Mouse (Mus musculus) CD8-positive naive resting alpha-beta T cell, adult 2 months (primary cell): ENCODE results near the gene Rexo5.
A peak's percentile ranks its signal among the peaks of the same experiment; 100 is the strongest.

Source experiments
- DNase-seq, 2 experiments: peaks; one replicate each; pipeline ENCODE4 v3.0.0; 2022; ENCODE audit warnings: low read depth in 2 of 2, low spot score in 2 of 2

Gene Rexo5

DNA sequence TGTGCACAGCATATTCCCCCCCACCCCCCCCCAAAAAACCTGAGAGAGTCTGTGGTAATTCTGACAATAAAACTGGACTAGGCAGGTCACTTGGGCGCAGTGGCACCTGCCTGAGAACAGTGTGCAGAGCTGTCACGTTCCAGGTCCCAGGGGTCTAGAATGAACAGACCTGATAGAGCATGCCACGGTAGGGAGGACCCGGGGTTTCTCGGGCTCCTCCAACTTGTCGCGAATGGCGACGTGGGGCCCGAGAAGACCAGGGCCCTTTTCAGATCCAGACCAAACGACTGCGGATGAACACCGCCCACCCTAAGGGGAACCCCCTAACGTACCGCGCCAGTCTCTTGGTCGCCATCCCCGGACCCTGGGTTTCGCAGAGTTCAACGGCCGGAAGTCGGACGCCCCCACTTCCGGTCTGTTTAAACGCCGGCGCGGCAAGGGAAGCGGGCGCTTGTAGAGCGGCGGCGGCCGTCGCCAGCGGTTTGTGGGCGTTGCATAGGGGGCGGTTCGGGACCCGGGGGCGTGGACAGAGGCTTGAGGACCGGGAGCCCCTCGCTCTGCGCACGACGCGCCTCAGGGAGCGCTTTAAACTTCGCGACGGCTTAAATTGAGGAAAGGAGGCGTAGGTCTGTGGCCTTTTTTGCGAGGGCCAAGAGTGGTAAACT lies at the start of gene Rexo5, which contains the start of gene Eri2:
TSS of gene Rexo5 (plus strand) at position 421 of the 665 bp plus-strand sequence.
TSS of gene Eri2 (minus strand) at position 473 of the 665 bp plus-strand sequence.
- peak; percentile 77 to 84 for DNase-seq

DNA sequence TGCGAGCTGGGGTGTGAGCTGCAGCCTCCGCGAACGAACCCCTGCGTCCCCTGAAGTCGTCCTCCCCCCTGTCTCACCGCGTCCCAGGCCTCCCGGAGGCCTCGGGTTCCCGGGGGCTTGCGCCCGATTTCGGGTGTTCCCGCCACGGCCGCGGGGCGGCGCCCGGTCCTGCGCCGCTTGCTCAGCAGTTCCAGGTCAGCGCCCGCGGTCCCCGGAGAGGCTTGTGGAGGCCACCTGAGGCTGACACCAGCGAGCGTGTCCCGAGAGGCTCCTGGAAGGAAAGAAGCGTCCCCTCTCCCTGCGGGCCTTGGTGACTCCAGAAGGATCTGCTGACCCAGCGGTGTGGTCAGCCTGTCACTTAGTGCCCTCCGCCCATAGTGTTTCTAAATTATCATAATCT lies 49.5 kb upstream of the Rexo5 start:
- DNase-seq, result no peak

DNA sequence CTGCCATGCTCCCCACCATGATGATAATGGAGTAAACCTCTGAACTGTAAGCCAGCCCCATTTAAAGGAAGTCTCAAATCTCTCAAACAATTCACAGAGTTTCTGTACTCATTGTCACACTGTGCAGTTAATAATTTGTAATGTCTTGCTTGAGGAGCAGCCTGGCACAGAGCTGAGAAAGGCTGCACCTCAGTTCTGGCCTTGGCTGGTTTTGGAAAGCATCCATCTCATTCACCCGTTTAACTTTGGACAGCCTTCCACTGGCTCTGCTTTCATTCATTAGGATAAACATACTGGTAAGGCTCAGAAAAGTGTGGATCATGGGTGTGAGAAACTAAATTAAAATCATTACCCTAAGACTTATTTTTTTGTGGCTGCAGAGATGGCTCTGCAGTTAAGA lies 47.9 kb upstream of the Rexo5 start:
- no peak for DNase-seq

DNA sequence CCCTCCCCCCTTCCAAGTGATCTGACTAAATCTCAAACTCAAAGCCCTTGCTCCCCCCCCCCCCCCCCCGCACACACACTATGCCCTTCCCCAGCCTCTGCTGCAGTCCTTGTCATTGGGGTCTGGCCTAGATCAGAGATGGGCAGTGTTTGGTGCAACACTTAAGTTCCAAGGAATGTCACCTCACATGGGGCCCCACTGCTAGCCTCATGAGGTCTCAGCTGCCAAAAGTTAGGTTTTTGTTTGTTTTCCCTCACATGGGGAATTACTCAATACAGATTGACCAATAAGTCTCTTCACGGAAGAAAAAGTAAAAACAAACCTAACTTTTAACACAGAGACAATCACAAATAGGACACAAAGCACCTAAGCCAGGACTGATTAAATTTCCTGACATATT lies 45.0 kb upstream of the Rexo5 start:
- DNase-seq, result no peak

DNA sequence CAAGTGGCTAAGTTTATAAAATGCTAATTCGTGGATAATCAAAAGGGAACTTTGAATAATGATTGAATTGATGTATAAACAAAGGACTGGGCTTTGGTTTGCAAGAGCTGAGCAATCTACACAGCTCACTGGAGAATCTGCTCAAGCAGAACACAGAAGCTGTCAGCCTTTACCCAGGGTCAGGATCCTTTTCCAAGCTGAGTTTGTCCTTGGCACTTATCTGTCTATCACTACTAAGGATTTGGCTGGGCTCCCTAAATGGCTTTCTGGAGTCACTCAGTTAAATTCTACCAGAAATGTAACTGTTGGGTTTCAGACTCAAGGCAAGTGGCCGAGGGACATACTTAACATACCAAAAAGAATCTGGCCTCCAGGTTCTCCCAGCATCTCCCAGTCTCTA lies 43.9 kb upstream of the Rexo5 start:
- no peak for DNase-seq

DNA sequence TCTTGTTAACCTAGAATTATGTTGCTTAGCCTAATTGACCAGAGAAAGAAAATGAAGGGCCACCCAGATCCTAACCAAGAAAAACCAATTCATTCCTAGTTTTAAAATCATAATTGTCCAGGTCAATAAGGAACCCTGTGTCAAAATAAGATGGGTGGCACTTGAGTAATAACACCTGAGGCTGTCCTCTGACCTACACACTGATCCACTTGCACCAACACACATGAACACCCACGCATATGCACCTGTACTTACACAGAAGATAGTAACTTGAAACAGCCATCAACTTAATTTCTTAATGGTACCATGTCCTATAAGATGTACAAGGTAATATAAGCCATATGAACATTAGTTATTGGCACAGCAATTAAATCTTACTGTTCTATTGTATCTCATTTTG lies 40.1 kb upstream of the Rexo5 start:
- DNase-seq, result no peak

DNA sequence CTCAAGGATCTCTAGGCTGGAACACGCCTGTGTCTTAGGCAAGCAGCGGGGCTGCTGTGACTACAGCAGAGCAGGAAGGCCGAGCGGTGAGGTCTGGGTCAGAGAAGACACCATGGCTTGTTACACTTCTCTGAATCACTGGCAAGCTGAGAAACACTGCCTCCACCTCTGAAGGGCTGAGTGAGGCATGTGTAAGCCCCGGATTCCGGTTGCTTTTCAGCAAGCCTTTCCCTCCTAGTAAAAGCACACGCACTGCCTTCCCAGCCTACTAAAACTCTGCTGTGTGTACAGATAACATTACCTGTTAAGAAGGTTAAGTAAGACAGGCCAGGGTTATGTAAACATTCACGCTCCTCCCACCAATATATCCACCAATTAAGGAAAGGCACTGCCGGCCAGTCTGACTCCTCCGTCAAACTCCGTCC lies 33.3 kb upstream of the Rexo5 start, which contains the start of gene Acsm3:
TSS of gene Acsm3 (plus strand) at position 397 of the 425 bp plus-strand sequence.
- no peak for DNase-seq

DNA sequence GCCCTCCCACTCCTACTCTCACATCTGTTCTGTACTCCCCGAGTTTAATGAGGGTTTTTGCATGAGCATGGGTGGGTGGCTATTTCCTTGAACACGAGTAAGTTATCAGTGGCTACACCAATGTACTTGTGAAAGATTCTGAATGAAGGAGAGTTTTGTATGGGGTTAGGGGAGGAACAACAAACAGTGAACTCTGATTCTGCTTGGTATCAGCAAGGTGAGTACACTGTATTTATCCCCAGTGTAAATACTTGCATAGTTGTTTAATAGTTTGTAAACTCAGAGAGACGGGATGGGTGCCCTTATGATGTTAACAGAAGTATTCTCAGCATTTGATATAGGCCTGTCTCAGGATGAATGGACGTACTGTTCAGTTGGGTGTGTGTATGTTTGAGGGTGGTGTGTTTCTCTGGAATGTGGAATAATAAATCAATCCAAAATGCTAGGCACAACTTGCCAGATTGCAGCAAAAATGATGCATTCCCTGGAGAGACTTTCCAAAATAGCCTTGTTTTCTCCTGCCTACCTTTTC lies 31.6 kb upstream of the Rexo5 start:
- no peak for DNase-seq

DNA sequence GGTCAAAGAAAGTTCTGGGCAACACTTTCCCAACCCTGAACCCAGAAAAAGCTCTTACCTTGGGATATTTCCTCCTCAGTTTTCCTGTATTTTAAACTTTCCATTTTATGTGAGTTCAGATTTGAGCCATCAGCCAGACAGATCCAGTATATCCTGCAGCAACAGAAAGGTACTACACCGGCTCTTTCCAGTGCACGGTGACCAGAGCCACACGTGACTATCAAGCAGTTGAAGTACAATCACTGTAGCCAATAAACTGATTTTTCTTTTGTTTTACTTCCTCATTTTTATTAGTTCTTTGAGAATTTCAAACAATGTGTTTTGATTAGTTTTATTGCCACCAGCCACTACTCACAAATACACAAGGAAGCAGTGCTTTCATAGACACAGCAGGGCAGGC lies 29.4 kb upstream of the Rexo5 start:
- no peak for DNase-seq

DNA sequence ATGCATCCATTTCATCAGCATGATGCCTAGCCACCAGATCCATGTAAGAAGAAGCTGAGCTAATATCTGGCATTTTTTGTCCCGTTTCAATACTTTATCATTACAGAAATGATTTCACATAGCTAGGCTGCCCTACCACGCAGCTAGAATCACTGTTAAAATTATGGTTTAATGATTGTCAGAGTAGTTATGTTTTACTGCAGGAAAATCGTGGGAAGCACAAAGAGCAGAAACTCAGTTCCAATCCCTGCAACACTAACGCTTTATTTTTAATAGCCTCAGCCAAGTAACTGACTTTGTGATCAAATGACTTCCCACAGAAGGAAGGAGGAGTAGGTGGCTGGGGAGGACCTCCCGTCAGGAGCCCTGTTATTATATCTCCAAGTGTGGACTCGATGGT lies 26.8 kb upstream of the Rexo5 start:
- no peak for DNase-seq

DNA sequence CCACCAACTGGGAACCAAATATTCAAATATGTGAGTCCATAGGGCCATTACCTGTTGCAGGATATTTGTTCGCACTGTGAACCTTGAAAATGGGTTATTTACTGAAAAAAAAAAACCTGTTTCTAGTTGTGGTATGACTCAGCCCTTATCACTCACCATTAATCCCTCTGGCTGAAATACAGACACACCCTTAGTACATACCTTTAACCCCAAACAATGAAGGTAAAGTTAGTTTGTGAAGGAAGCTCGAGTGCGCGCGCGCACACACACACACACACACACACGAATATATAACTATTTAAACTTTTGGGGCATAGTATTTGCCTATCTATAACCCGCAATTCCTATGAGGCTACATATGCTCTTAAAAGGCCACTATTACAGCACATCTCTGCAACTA lies 23.9 kb upstream of the Rexo5 start:
- DNase-seq, result no peak

DNA sequence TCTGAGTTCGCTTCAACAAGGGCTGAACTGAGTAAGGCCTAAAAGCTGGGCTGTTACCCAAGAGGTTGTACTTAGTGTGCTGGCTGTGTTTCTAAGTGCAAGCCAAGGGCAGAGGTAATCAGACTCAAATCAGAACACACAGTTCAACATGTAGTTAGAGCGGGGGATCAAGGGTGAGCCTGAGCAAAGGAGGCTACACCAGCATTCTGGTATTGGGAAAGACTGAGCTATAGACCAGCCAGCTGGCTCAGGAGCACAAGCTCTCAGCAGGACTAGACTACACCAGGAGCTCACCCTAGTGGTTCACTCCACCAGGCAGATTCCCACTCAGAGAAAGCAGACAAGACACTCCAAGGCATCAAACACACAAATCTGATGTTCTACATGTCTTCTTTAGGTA lies 10.4 kb upstream of the Rexo5 start:
- DNase-seq, result no peak

DNA sequence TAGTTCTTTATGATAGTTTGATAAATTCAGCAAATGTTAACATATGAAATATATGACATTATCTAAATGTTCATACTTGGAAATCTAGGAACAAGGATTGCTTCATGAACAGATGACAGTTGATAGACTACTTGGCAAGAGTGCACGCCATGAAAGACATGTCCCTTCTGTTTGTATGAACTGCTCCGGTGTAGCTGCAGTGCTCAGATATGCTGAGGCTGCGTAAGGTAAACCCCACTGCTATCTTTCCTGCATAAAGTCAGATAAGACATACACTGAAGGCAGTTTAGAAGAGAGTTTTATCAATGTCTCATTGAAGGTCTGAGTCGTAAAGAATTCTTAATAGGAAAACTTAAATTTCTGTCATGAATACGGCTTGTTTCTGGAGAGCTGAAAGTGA lies 8.9 kb upstream of the Rexo5 start:
- DNase-seq, result no peak

DNA sequence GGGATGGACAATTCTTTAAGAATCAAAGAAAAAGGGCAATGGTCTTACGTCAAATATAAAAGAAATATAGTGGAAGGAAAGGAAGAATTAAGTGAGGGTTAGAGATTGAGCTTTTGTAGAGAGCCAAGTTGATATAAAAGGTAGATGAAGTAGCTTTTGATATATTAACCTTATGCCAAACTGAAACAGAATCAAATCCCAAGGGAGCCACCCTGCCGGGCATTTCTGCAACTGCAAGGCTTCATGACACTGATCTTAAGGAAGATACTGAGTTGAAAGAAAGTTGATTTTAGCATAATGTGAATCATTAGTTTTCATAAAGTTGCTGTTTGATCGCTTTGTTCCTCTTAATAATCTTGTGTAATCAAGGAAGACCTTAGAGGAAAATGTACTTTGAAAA lies 4.8 kb upstream of the Rexo5 start:
- no peak for DNase-seq

DNA sequence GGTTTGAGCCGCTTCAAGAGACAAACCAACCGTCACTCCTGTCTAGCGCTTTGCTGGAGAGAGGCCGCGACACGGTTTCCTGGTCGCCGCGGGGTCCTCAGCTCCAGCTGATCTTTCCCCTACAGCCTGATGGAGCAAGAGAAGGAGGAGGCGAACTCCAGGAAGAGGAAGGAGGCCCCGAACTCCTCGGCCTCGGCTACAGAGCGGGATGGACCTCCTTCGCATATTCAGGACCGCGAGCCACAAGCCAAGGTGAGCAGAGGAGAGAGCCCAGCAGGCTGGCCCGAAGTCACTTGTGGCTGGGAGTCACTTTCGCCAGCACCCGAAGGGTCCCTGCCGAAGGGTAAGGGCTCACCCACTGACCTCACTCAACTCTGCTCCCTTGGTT lies 439 bp downstream of the Rexo5 start:
- no peak for DNase-seq

DNA sequence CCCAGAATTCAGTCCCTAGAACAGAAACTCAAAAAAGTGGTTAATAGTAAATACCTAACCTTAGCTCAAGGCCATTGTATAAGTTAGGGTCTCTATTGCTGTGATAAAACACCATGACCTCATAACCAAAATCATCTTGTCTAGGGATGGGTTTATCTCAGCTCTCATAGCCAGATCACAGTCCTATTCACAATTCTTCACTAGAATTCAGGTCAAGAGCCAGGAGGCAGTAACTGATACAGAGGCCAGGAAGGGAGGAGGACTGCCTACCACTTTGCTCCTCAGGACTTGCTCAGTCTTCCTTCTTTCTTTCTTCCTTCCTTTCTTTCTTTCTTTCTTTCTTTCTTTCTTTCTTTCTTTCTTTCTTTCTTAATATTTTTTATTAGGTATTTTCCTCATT lies 1.5 kb downstream of the Rexo5 start:
- DNase-seq, result no peak

DNA sequence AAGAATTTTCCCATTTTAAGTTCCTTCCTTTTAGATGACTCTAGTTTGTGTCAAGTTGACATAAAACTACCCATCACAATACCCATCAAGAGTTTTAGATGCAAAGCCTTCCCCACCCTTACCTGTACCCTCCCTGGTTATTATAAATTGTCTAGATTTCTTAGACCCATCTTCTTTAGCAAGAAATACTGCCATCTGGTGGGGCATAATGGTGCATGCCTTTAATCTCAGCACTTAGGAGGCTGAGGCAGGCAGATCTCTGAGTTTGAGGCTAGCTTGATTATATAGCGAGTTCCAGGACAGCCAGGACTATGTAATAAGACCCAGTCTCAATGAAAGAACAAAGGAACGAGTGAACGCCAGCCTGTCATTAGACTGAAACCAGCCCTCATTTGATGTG lies 6.7 kb downstream of the Rexo5 start:
- DNase-seq, result no peak

DNA sequence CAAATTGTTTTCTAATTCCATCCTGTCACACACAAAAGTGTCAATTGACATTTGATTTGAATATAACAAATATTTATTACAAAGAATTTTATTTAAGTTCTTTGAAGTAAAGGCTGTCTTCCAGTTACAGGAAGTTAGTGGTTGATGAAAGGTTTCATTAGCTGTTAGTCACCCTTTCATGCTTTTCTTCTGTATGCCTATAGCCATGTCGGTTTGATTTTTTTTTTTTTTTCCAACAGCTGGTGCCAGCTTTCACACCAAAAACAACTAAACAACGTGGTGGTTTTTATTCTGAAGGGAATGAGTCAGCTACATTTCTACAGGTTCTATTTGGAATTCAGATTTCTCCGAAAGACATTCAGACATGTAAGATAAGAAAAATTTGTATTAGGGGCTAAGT lies 7.2 kb downstream of the Rexo5 start:
- DNase-seq, result no peak

DNA sequence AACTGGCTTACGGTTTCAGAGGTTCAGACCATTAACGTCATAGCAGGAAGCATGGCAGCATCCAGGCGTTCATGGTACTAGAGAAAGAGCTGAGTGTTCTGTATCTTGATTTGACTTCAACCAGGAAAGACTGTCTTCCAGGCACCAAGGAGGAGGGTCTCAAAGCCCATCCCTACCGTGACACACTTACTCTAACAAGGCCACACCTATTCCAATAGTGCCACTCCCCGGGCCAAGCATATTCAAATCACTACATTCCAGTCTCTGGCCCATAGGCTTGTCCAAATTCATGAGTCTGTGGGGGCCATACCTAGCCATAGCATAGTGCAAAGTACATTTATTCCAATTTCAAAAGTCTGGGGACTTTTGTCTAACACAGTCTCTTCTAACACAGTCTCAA lies 13.6 kb downstream of the Rexo5 start:
- DNase-seq, result no peak

DNA sequence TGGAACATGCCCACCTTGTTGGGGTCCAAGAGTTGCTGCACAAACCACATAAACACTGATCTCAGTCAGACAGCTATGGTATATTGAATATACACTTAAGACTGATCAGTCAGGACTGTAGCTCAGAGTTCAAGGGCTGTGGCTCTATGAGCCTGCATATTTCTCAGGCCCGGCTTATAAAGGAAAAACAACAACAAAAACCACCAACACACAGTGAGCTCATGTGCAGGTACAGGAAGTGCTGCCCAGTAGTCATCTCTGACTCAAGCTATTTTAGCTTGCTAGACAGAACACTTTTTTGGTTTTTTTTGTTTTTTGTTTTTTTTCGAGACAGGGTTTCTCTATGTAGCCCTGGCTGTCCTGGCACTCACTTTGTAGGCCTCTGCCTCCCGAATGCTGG lies 14.9 kb downstream of the Rexo5 start:
- no peak for DNase-seq

DNA sequence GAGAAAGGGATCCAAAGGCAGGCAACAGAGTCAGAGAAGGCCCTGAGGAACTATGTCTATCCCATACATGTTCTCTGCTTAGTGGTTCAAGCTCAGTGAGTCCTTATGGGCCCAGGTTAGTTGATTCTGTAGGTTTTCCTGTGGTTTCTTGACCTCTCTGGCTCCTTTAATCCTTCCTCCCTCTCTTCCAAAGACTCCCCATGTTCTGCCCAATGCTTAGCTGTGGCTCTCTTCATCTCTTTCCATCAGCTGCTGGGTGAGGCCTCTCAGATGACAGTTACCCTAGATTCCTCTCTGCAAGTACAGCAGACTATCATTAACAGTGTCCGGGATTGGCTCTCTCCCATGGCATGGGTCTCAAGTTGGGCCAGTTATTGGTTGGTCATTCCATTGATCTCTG lies 41.6 kb downstream of the Rexo5 start:
- DNase-seq, result peak; percentile 1 to 2

DNA sequence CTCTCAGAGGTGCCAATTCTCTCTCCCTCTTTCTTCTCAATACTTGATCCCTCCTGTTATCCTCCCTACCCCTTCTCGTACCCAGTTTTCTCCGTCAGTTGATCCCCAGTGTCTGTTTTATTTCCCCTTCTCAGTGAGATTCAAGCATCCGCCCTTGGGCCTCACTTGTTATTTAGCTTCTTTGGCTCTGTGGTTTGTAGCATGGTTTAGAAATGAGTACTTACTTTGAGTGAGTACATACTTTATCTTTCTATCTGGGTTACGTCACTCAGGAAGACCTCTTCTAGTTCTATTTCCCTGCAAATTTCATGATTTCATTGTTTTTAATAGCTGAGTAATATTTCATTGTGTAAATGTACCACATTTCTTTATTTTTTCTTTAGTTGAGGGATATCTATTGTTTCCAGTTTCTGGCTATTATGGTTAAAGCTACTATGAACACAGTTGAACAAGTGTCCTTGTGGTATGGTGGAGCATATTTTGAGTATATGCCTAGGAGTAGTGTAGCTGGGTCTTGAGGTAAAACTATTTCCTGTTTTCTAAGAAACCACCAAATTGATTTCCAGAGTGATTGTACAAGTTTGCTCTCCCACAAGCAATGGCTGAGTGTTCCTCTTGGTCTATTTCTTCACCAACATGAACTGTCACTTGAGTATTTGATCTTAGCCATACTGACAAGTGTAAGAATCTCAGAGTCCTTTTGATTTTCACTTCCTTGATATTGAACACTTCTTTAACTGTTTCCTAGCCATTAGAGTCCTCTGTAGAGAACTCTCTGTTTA lies 42.4 kb downstream of the Rexo5 start:
- DNase-seq, result peak; percentile 55 to 72
